Mouse (Mus musculus) thymus, adult 18-20 months (tissue): ENCODE measurements around the gene B3gnt2.

Experiments
- DNase-seq, 2 experiments: peaks; one replicate each; pipeline ENCODE4 v3.0.0; 2022; ENCODE audit warnings: mixed read lengths in 2 of 2

The B3gnt2 gene

GRCm38 (mm10) chr11:22868582-22868981 is 7.8 kb upstream of the B3gnt2 start:
- no peak for DNase-seq

GRCm38 (mm10) chr11:22867691-22868090 is 6.9 kb upstream of the B3gnt2 start:
- DNase-seq: no peak

- DNase-seq: no peak
Observed at GRCm38 (mm10) chr11:22865635-22866246, 5.0 kb upstream of the B3gnt2 start.

GRCm38 (mm10) chr11:22864305-22865060 is 3.7 kb upstream of the B3gnt2 start:
- DNase-seq: no peak

GRCm38 (mm10) chr11:22863581-22863980 is 2.8 kb upstream of the B3gnt2 start:
- no peak for DNase-seq

- DNase-seq: no peak
Observed at GRCm38 (mm10) chr11:22861315-22861714, 554 bp upstream of the B3gnt2 start.

- peak; percentile 81 to 88 for DNase-seq
Observed at GRCm38 (mm10) chr11:22859633-22860334, 977 bp downstream of the B3gnt2 start.

- DNase-seq: no peak
Observed at GRCm38 (mm10) chr11:22859301-22859632, 1.5 kb downstream of the B3gnt2 start.

- DNase-seq: peak in 1 of 2 experiments; percentile 58
Observed at GRCm38 (mm10) chr11:22858441-22859300, 2.1 kb downstream of the B3gnt2 start.

GRCm38 (mm10) chr11:22857705-22858440 is 2.9 kb downstream of the B3gnt2 start:
- DNase-seq: peak in 1 of 2 experiments; percentile 41

- no peak for DNase-seq
Observed at GRCm38 (mm10) chr11:22857106-22857704, 3.6 kb downstream of the B3gnt2 start.

GRCm38 (mm10) chr11:22856371-22856965 is 4.3 kb downstream of the B3gnt2 start:
- DNase-seq: no peak

- no peak for DNase-seq
Observed at GRCm38 (mm10) chr11:22854571-22854970, 6.2 kb downstream of the B3gnt2 start.

- peak in 1 of 2 experiments; percentile 57 for DNase-seq
Observed at GRCm38 (mm10) chr11:22853477-22854157, 7.1 kb downstream of the B3gnt2 start.

GRCm38 (mm10) chr11:22852510-22852909 is 8.3 kb downstream of the B3gnt2 start:
- DNase-seq: no peak

GRCm38 (mm10) chr11:22851416-22851815 is 9.3 kb downstream of the B3gnt2 start:
- DNase-seq: peak in 1 of 2 experiments; percentile 56

- DNase-seq: no peak
Observed at GRCm38 (mm10) chr11:22850077-22850476, 10.7 kb downstream of the B3gnt2 start.

GRCm38 (mm10) chr11:22848649-22849195 is 12.0 kb downstream of the B3gnt2 start:
- DNase-seq: no peak

- no peak for DNase-seq
Observed at GRCm38 (mm10) chr11:22847732-22848648, 12.8 kb downstream of the B3gnt2 start.
